Mouse (Mus musculus) heart, adult 2 months (tissue): ENCODE results near the gene Wars2. TPM values are rescaled to one million over a fixed set of nuclear protein-coding genes. Genes with fewer than 3 reads are reported as not detected.

Source experiments
- DNase-seq, 2 experiments: peaks; one replicate each; pipeline ENCODE4 v3.0.0; 2021
- H3K27ac ChIP-seq: fragments of 200-600 bp; 2 replicates; pipeline ENCODE4 v1.8.1; 2022
- H3K27me3 ChIP-seq: fragments of 200-500 bp; 2 replicates; pipeline ENCODE4 v1.6.1; 2012; ENCODE audit warnings: mild to moderate bottlenecking, low read length, inconsistent platforms, mixed read lengths; ENCODE audit not compliant: control insufficient read depth, insufficient read depth
- H3K36me3 ChIP-seq: fragments of 200-500 bp; 2 replicates; pipeline ENCODE4 v1.6.1; 2012; ENCODE audit warnings: low read length, inconsistent platforms; ENCODE audit not compliant: control insufficient read depth, insufficient read depth
- H3K4me1 ChIP-seq: fragments of 200-500 bp; 2 replicates; pipeline ENCODE4 v1.6.1; 2011; ENCODE audit warnings: low read length; ENCODE audit not compliant: control insufficient read depth, insufficient read depth
- H3K4me3 ChIP-seq: fragments of 200-600 bp; 2 replicates; pipeline ENCODE4 v1.8.1; 2022
- H3K79me2 ChIP-seq: fragments of 200-500 bp; replicated peaks from 2 replicates; pipeline ENCODE4 v1.6.1; 2012; ENCODE audit warnings: mild to moderate bottlenecking, inconsistent platforms, low read length, moderate library complexity, mixed read lengths; ENCODE audit not compliant: control insufficient read depth, insufficient read depth
- H3K9ac ChIP-seq: fragments of 200-500 bp; 2 replicates; pipeline ENCODE4 v1.6.1; 2012; ENCODE audit warnings: low read depth, mild to moderate bottlenecking, control low read depth, inconsistent platforms, low read length, mixed read lengths
- CTCF ChIP-seq: fragments of 200-600 bp; IDR thresholded peaks from 2 replicates; pipeline ENCODE4 v1.8.1; 2022; ENCODE audit warnings: antibody characterized with exemption, mild to moderate bottlenecking, moderate library complexity
- EP300 ChIP-seq: fragments of 200-500 bp; IDR thresholded peaks from 2 replicates; pipeline ENCODE4 v1.6.1; 2011; ENCODE audit warnings: low read depth, low read length, control low read depth; ENCODE audit not compliant: insufficient read depth
- POLR2A ChIP-seq: fragments of 200-500 bp; IDR thresholded peaks from 2 replicates; pipeline ENCODE4 v1.6.1; 2011; ENCODE audit warnings: mild to moderate bottlenecking, low read depth, low read length, control low read depth; ENCODE audit not compliant: insufficient read depth
- WGBS: fragments of 180-500 bp; shearing (Covaris S2); methylation state at CpG from one replicate; pipeline ENCODE4 v1.1.7; 2018; 5-methylcytosine and 5-hydroxymethylcytosine counted together
- intact Hi-C: fragments of 180-260 bp; cut with DNase I; formaldehyde crosslinking; loops from one replicate; pipeline ENCODE4 v1.15.1; 2025
- polyA plus RNA-seq: library from polyadenylated mRNA; depleted of rRNA; stranded (reverse); fragments of >200 nt; gene quantifications from 2 replicates; pipeline ENCODE4 v1.2.3, GENCODE M21; 2012
- total RNA-seq, 2 experiments: library from RNA; stranded (reverse); gene quantifications; 2 replicates each; pipeline ENCODE4 v1.2.3; 2021

The Wars2 gene
- total and polyA plus RNA-seq, 3 experiments = 3.5 to 6.6 (median 6.4) TPM

DNA sequence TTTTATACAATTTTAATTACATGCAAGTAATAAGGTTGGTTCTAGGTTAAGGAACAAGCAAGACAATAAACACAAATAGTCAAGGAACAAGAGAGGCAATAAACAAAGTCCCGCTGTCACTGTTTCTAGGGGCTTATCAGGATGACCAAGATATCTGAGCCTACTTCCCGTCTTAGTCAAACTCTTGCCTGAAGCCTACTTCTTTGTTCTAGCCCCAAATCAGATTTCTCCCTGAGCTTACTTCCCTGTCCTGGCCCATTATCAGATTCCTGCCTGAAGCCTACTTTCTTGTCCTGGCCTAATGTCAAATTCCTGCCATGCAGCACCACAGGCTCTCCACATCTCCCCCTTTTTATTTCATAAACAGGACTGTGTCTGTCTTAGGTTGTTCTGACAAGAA is 19.9 kb upstream of the Wars2 start:
- Histone ChIP-seq H3K9ac (no peak overlapping the region), H3K4me1 (no peaks in the 10 kb centered on the region), H3K27ac (no peak overlapping the region), H3K27me3 (no peaks in the 10 kb centered on the region), H3K36me3 (no peaks in the 10 kb centered on the region), H3K4me3 (no peak overlapping the region), H3K79me2 (no peaks in the 10 kb centered on the region)
- TF ChIP-seq POLR2A (no peak), CTCF (no peak), EP300 (no peak)
- intact Hi-C loops = no loop called here
- 16% methylated on average over 2 of the region's 2 CpGs for WGBS
- DNase-seq = no peak

DNA sequence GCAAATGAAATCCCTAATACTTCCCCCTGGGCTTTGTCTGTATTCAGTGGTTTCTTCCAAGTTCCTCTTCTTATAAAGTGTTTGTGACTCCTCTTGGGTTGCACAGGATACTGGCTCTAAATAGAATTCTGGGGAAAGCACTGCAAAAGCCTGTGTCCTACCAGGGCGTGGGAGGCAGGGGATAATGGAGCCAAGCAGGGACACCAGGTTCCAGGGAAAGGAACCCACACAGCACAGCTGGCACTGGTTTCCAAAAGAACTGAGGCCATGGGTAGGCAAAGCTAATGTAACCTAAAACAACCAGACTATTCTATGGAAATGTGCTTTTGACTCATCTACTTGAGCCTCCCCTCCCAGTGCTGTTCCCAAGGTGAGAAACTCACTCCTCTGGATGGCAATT is 10.3 kb upstream of the Wars2 start:
- no peak overlapping the region for H3K4me3 ChIP-seq

DNA sequence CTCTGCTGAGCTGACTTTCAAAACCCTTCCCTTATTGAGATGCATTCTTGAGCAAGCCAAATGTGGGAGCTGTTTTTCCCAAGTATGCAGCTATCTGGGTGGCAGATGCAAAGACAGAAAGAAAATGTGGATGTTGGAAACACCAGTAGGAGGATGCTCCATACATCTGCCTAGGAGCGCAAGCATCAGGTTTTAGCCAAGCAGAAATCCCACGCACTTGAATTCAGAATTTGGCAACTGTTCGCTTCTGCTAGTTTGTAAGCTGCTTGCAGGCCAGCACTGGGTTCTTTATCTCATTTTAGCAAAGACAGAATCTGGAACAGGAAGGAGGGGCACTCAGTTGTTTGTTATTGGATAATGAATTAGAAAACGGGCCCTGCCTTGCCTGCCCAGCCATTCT is 8.9 kb upstream of the Wars2 start:
- intact Hi-C loops = no loop called here
- no peak for TF ChIP-seq EP300
- no peak for TF ChIP-seq POLR2A
- no peak for TF ChIP-seq CTCF
- WGBS = 59% methylated on average over 4 of the region's 4 CpGs
- H3K4me1 ChIP-seq = no peaks in the 10 kb centered on the region
- DNase-seq = no peak
- no peak overlapping the region for H3K27ac ChIP-seq
- no peak overlapping the region for H3K4me3 ChIP-seq
- H3K9ac ChIP-seq = no peak overlapping the region
- H3K36me3 ChIP-seq = no peaks in the 10 kb centered on the region
- H3K79me2 ChIP-seq = no peaks in the 10 kb centered on the region
- H3K27me3 ChIP-seq = no peaks in the 10 kb centered on the region

More for the DNA sequence above, 10.3 kb upstream of the Wars2 start:
- no peak for DNase-seq
- WGBS = 81% methylated on average over 1 of the region's 1 CpGs
- Histone ChIP-seq H3K27ac (no peak overlapping the region), H3K27me3 (no peaks in the 10 kb centered on the region), H3K36me3 (no peaks in the 10 kb centered on the region), H3K9ac (no peak overlapping the region), H3K4me1 (no peaks in the 10 kb centered on the region), H3K79me2 (no peaks in the 10 kb centered on the region)
- intact Hi-C loops = no loop called here
- TF ChIP-seq CTCF (no peak), POLR2A (no peak), EP300 (no peak)

DNA sequence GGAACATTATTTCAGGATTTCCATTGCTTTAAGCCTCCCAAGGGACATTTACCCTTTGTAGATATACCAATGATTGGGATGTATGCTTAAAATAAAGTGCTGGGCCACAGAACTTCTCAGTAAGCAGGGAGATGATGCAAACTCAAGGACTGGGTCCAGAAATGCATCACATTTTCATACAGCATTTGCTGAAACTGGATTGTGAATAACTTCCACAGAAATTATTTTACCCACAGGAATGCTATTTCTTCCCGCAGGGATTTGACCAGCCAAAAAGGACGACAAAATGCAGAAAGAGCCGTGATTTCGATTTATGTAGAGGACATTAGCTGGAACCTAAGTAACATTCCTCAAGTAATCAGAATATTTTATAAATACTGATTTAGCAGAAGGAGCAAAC is 7.0 kb upstream of the Wars2 start:
- no peak overlapping the region for H3K9ac ChIP-seq
- WGBS = 87% methylated on average over 4 of the region's 4 CpGs
- no peak overlapping the region for H3K4me3 ChIP-seq
- H3K4me1 ChIP-seq = no peaks in the 10 kb centered on the region
- TF ChIP-seq POLR2A (no peak), EP300 (no peak), CTCF (no peak)
- no peaks in the 10 kb centered on the region for H3K36me3 ChIP-seq
- intact Hi-C loops = no loop called here
- no peaks in the 10 kb centered on the region for H3K79me2 ChIP-seq
- no peak overlapping the region for H3K27ac ChIP-seq
- no peak for DNase-seq
- no peaks in the 10 kb centered on the region for H3K27me3 ChIP-seq

DNA sequence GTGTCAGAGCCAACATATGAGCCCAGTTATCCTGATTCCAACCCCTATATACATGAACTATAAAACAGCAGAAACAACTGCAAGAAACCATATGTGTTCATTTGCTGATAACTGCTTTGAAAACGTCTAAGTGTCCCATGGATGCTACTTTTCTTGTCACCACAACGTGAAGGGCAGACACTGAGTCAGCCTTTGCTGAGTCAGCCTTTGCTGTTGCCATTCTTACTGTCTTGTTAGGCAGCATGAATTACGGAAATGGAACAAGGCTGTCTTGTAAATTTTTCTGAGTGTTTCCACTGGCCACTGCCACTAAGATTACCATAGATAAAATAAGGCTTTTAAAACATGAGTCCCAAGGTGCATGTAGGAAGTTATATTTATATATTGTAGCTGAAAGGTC is 7.0 kb downstream of the Wars2 start:
- intact Hi-C loops = no loop called here
- H3K27ac ChIP-seq = no peak overlapping the region
- no peaks in the 10 kb centered on the region for H3K27me3 ChIP-seq
- no peak overlapping the region for H3K9ac ChIP-seq
- no peaks in the 10 kb centered on the region; the same call in 1 of the 2 replicates for H3K36me3 ChIP-seq
- WGBS = 55% methylated on average over 3 of the region's 3 CpGs
- DNase-seq = no peak
- no peak overlapping the region for H3K4me3 ChIP-seq
- no peaks in the 10 kb centered on the region; the same call in 1 of the 2 replicates for H3K79me2 ChIP-seq
- no peaks in the 10 kb centered on the region for H3K4me1 ChIP-seq
- TF ChIP-seq POLR2A (no peak), EP300 (no peak), CTCF (no peak)

DNA sequence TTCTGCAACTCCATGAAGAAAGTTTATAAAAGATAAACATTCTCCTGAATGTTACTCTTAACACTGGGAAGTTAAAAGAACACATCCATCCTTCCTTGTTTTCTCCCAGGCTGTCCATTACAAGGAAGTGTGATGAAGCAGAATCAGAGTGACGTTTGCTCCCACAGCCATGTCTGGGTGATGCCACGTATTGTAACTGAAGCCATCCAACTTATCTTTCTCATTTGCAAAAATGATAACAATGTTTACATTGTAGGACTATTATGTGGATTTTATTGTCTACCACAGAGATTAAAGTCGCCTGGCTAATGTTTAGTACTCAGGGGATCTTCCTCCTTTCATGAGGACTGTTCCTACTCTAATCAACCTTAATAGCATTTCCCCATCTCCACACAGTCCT is 8.2 kb downstream of the Wars2 start:
- Histone ChIP-seq H3K9ac (no peak overlapping the region), H3K79me2 (no peaks in the 10 kb centered on the region; the same call in 1 of the 2 replicates), H3K4me1 (no peaks in the 10 kb centered on the region), H3K36me3 (no peaks in the 10 kb centered on the region; the same call in 1 of the 2 replicates), H3K27me3 (no peaks in the 10 kb centered on the region), H3K4me3 (no peak overlapping the region), H3K27ac (no peak overlapping the region)
- intact Hi-C loops = no loop called here
- TF ChIP-seq EP300 (no peak), CTCF (no peak), POLR2A (no peak)
- 57% methylated on average over 3 of the region's 3 CpGs for WGBS
- DNase-seq = no peak

DNA sequence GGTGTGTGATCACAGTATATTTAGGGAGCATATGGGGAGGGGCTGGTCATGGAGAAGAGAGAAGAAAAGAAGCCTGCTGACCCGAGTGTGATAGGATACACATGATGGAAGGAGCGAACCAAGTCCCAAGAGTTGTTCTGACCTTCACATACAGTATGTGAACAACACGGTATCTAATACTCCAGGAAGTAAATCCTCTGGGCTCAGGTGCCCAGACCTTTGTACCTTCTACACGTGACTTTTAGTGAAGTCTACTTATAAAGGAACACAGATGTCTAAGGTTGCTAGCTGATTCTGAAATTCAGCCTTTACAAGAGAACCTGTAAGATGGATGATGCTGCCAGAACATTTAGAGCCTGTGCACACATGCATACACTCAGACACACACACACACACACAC is 15.4 kb downstream of the Wars2 start:
- DNase-seq = no peak
- intact Hi-C loops = no loop called here
- Histone ChIP-seq H3K4me3 (no peak overlapping the region), H3K27ac (no peak overlapping the region), H3K36me3 (no peaks in the 10 kb centered on the region), H3K4me1 (no peaks in the 10 kb centered on the region), H3K27me3 (no peaks in the 10 kb centered on the region), H3K9ac (no peak overlapping the region), H3K79me2 (no peaks in the 10 kb centered on the region; the same call in 1 of the 2 replicates)
- no peak for TF ChIP-seq CTCF
- TF ChIP-seq EP300 = no peak
- TF ChIP-seq POLR2A = no peak
- 91% methylated on average over 4 of the region's 4 CpGs for WGBS
